Mouse (Mus musculus): Measurements from ENCODE around the gene Tmem108. TPM values are rescaled to one million over a fixed set of nuclear protein-coding genes. Genes with fewer than 3 reads are reported as not detected.
A peak's percentile ranks its signal among the peaks of the same experiment; 100 is the strongest.

Tmem108 gene
- polyA plus RNA-seq, 1 experiment from 2014 or later, result 9.5 TPM

- H3K4me1 ChIP-seq, result peaks cover 26% of the 10 kb centered on the region
- WGBS, result 34% methylated on average over 13 of the region's 13 CpGs
- no peaks in the 10 kb centered on the region for H3K9me3 ChIP-seq (replicated peaks)
- H3K4me2 ChIP-seq, result peak overlapping the region; percentile 37; the same call in 1 of the 2 replicates
- H3K36me3 ChIP-seq, result no peaks in the 10 kb centered on the region
- H3K27me3 ChIP-seq, result no peaks in the 10 kb centered on the region
- no peak overlapping the region for H3K9ac ChIP-seq
- 0 out of 2 replicates have a peak overlapping the region, but pooled peaks have one; percentile 28 for H3K27ac ChIP-seq
- ATAC-seq (replicated peaks; ENCODE audit: low FRiP score), result no peak; the same call in 1 of the 2 replicates
- no peak overlapping the region for H3K4me3 ChIP-seq (replicated peaks)
Measured at GRCm38 (mm10) chr9:103473915-103474688, 287.5 kb downstream of the Tmem108 start.

- H3K9me3 ChIP-seq (replicated peaks), result no peaks in the 10 kb centered on the region
- H3K4me2 ChIP-seq, result peak overlapping the region; percentile 42
- no peak overlapping the region for H3K4me3 ChIP-seq (replicated peaks)
- WGBS, result 11% methylated on average over 11 of the region's 11 CpGs
- no peak overlapping the region for H3K9ac ChIP-seq
- no peaks in the 10 kb centered on the region for H3K27me3 ChIP-seq
- ATAC-seq (replicated peaks; ENCODE audit: low FRiP score), result no peak
- H3K36me3 ChIP-seq, result no peaks in the 10 kb centered on the region
- peaks cover 26% of the 10 kb centered on the region for H3K4me1 ChIP-seq
- no peak overlapping the region for H3K27ac ChIP-seq
Measured at GRCm38 (mm10) chr9:103471784-103472183, 289.9 kb downstream of the Tmem108 start.

- Histone ChIP-seq H3K27me3 (no peaks in the 10 kb centered on the region), H3K27ac (no peak overlapping the region), H3K4me3 (replicated peaks) (no peak overlapping the region), H3K9me3 (replicated peaks) (no peaks in the 10 kb centered on the region), H3K9ac (no peak overlapping the region), H3K36me3 (no peaks in the 10 kb centered on the region), H3K4me2 (no peak overlapping the region), H3K4me1 (peaks cover 25% of the 10 kb centered on the region)
- whole genome bisulfite sequencing, result 57% methylated on average over 5 of the region's 5 CpGs
- no peak for ATAC-seq (replicated peaks; ENCODE audit: low FRiP score)
Measured at GRCm38 (mm10) chr9:103469516-103469915, 292.1 kb downstream of the Tmem108 start.

- Histone ChIP-seq H3K4me3 (replicated peaks) (no peak overlapping the region), H3K4me1 (peaks cover 19% of the 10 kb centered on the region), H3K27ac (no peak overlapping the region), H3K9ac (no peak overlapping the region), H3K27me3 (no peaks in the 10 kb centered on the region), H3K36me3 (no peaks in the 10 kb centered on the region), H3K9me3 (replicated peaks) (no peaks in the 10 kb centered on the region), H3K4me2 (no peak overlapping the region)
- no peak for ATAC-seq (replicated peaks; ENCODE audit: low FRiP score)
- WGBS, result 84% methylated on average over 7 of the region's 7 CpGs
Measured at GRCm38 (mm10) chr9:103468911-103469310, 292.7 kb downstream of the Tmem108 start.

- H3K27ac ChIP-seq, result no peak overlapping the region
- H3K36me3 ChIP-seq, result no peaks in the 10 kb centered on the region
- H3K4me2 ChIP-seq, result no peak overlapping the region
- no peak overlapping the region for H3K9ac ChIP-seq
- H3K4me3 ChIP-seq (replicated peaks), result no peak overlapping the region
- no peak for ATAC-seq (replicated peaks; ENCODE audit: low FRiP score)
- H3K9me3 ChIP-seq (replicated peaks), result no peaks in the 10 kb centered on the region
- peaks cover 4% of the 10 kb centered on the region; the same call in 1 of the 2 replicates for H3K4me1 ChIP-seq
- 68% methylated on average over 13 of the region's 13 CpGs for WGBS
- H3K27me3 ChIP-seq, result no peaks in the 10 kb centered on the region
Measured at GRCm38 (mm10) chr9:103465711-103466220, 295.9 kb downstream of the Tmem108 start.

- H3K27ac ChIP-seq, result no peak overlapping the region
- 15% methylated on average over 1 of the region's 1 CpGs for WGBS
Measured at GRCm38 (mm10) chr9:103465293-103465692, 296.3 kb downstream of the Tmem108 start.

GRCm38 (mm10) chr9:103463833-103464232, 297.8 kb downstream of the Tmem108 start:
- H3K27ac ChIP-seq, result no peak overlapping the region
- ATAC-seq (replicated peaks; ENCODE audit: low FRiP score), result no peak
- 84% methylated on average over 6 of the region's 6 CpGs for WGBS

More at GRCm38 (mm10) chr9:103465293-103465692, 296.3 kb downstream of the Tmem108 start:
- H3K27me3 ChIP-seq, result no peaks in the 10 kb centered on the region
- H3K9ac ChIP-seq, result no peak overlapping the region
- no peak overlapping the region for H3K4me3 ChIP-seq (replicated peaks)
- H3K4me2 ChIP-seq, result no peak overlapping the region
- no peaks in the 10 kb centered on the region for H3K4me1 ChIP-seq
- ATAC-seq (replicated peaks; ENCODE audit: low FRiP score), result no peak
- no peaks in the 10 kb centered on the region for H3K36me3 ChIP-seq
- no peaks in the 10 kb centered on the region for H3K9me3 ChIP-seq (replicated peaks)

GRCm38 (mm10) chr9:103459839-103460238, 301.8 kb downstream of the Tmem108 start:
- H3K27ac ChIP-seq, result no peak overlapping the region
- no peaks in the 10 kb centered on the region for H3K4me1 ChIP-seq
- no peaks in the 10 kb centered on the region for H3K36me3 ChIP-seq
- H3K9ac ChIP-seq, result no peak overlapping the region
- H3K9me3 ChIP-seq (replicated peaks), result no peaks in the 10 kb centered on the region
- H3K27me3 ChIP-seq, result no peaks in the 10 kb centered on the region
- no peak overlapping the region for H3K4me2 ChIP-seq
- 71% methylated on average over 2 of the region's 2 CpGs for WGBS
- no peak for ATAC-seq (replicated peaks; ENCODE audit: low FRiP score)
- H3K4me3 ChIP-seq (replicated peaks), result no peak overlapping the region

More at GRCm38 (mm10) chr9:103463833-103464232, 297.8 kb downstream of the Tmem108 start:
- H3K9me3 ChIP-seq (replicated peaks), result no peaks in the 10 kb centered on the region
- H3K4me2 ChIP-seq, result no peak overlapping the region
- H3K9ac ChIP-seq, result no peak overlapping the region
- H3K4me3 ChIP-seq (replicated peaks), result no peak overlapping the region
- no peaks in the 10 kb centered on the region for H3K36me3 ChIP-seq
- no peaks in the 10 kb centered on the region for H3K27me3 ChIP-seq
- no peaks in the 10 kb centered on the region for H3K4me1 ChIP-seq

- Histone ChIP-seq H3K9me3 (replicated peaks) (no peaks in the 10 kb centered on the region), H3K27me3 (no peaks in the 10 kb centered on the region), H3K36me3 (no peaks in the 10 kb centered on the region), H3K9ac (no peak overlapping the region), H3K27ac (no peak overlapping the region), H3K4me2 (no peak overlapping the region), H3K4me1 (no peaks in the 10 kb centered on the region), H3K4me3 (replicated peaks) (no peak overlapping the region)
- 76% methylated on average over 1 of the region's 1 CpGs for WGBS
- ATAC-seq (replicated peaks; ENCODE audit: low FRiP score), result no peak
Measured at GRCm38 (mm10) chr9:103459307-103459706, 302.3 kb downstream of the Tmem108 start.

- no peak overlapping the region for H3K9ac ChIP-seq
- no peak for ATAC-seq (replicated peaks; ENCODE audit: low FRiP score)
- H3K4me3 ChIP-seq (replicated peaks), result no peak overlapping the region
- 0 out of 2 replicates have a peak, but pooled peaks cover 1% of the 10 kb centered on the region for H3K9me3 ChIP-seq (replicated peaks)
- H3K4me2 ChIP-seq, result no peak overlapping the region
- H3K36me3 ChIP-seq, result no peaks in the 10 kb centered on the region
- H3K27me3 ChIP-seq, result no peaks in the 10 kb centered on the region
- WGBS, result 71% methylated on average over 6 of the region's 6 CpGs
- 0 out of 2 replicates have a peak, but pooled peaks cover 7% of the 10 kb centered on the region for H3K4me1 ChIP-seq
- H3K27ac ChIP-seq, result no peak overlapping the region
Measured at GRCm38 (mm10) chr9:103449651-103450050, 312.0 kb downstream of the Tmem108 start.

- no peaks in the 10 kb centered on the region for H3K27me3 ChIP-seq
- no peak; the same call in 1 of the 2 replicates for ATAC-seq (replicated peaks; ENCODE audit: low FRiP score)
- no peak overlapping the region for H3K27ac ChIP-seq
- no peak overlapping the region for H3K4me2 ChIP-seq
- H3K4me1 ChIP-seq, result peaks cover 7% of the 10 kb centered on the region; the same call in 1 of the 2 replicates
- no peak overlapping the region for H3K9ac ChIP-seq
- no peak overlapping the region for H3K4me3 ChIP-seq (replicated peaks)
- WGBS, result 54% methylated on average over 7 of the region's 7 CpGs
- H3K36me3 ChIP-seq, result no peaks in the 10 kb centered on the region
- 0 out of 2 replicates have a peak, but pooled peaks cover 3% of the 10 kb centered on the region for H3K9me3 ChIP-seq (replicated peaks)
Measured at GRCm38 (mm10) chr9:103449092-103449491, 312.5 kb downstream of the Tmem108 start.

- Histone ChIP-seq H3K4me1 (peaks cover 23% of the 10 kb centered on the region), H3K36me3 (no peaks in the 10 kb centered on the region), H3K4me2 (no peak overlapping the region), H3K27ac (no peak overlapping the region), H3K9ac (no peak overlapping the region), H3K4me3 (replicated peaks) (no peak overlapping the region), H3K27me3 (no peaks in the 10 kb centered on the region), H3K9me3 (replicated peaks) (0 out of 2 replicates have a peak, but pooled peaks cover 3% of the 10 kb centered on the region)
- ATAC-seq (replicated peaks; ENCODE audit: low FRiP score), result no peak
- WGBS, result 91% methylated on average over 5 of the region's 5 CpGs
Measured at GRCm38 (mm10) chr9:103444656-103445055, 317.0 kb downstream of the Tmem108 start.
